Mouse (Mus musculus): ENCODE measurements around the gene Plk1.

GRCm38 (mm10) chr7:122133338-122133625 is 26.0 kb upstream of the Plk1 start:
- TF ChIP-seq POLR2A (IDR thresholded peaks at IDR 0.05; ENCODE audit: borderline replicate concordance, insufficient read depth, low read length) (no peak), CTCF (IDR thresholded peaks at IDR 0.05; ENCODE audit: borderline replicate concordance, insufficient read depth, low read depth, low read length) (no peak)

Data from cerebellum, adult 2 months (tissue).